Mouse (Mus musculus) left cerebral cortex, postnatal 10 days (tissue): ENCODE results near the gene Aplf. TPM values are rescaled to one million over a fixed set of nuclear protein-coding genes. Genes with fewer than 3 reads are reported as not detected.
"Not testable (repeated sequence)": the region's sequence is repeated elsewhere in the genome, so short reads cannot be mapped to it uniquely, and the experiment has no call there.

Source experiments
- DNase-seq, 2 experiments: peaks; one replicate each; pipeline ENCODE4 v3.0.0; 2021 to 2022; ENCODE audit warnings: low spot score in 2 of 2, mixed read lengths in 1 of 2; ENCODE audit errors: extremely low spot score in 1 of 2
- intact Hi-C: fragments of 180-260 bp; cut with DNase I; formaldehyde crosslinking; loops from one replicate; pipeline ENCODE4 v1.15.1; 2025
- total RNA-seq, 2 experiments: library from RNA; stranded (reverse); gene quantifications; 2 replicates each; pipeline ENCODE4 v1.2.3; 2021

Gene Aplf
- total RNA-seq, 2 experiments from 2014 or later: 10.8 to 12.8 TPM

DNA sequence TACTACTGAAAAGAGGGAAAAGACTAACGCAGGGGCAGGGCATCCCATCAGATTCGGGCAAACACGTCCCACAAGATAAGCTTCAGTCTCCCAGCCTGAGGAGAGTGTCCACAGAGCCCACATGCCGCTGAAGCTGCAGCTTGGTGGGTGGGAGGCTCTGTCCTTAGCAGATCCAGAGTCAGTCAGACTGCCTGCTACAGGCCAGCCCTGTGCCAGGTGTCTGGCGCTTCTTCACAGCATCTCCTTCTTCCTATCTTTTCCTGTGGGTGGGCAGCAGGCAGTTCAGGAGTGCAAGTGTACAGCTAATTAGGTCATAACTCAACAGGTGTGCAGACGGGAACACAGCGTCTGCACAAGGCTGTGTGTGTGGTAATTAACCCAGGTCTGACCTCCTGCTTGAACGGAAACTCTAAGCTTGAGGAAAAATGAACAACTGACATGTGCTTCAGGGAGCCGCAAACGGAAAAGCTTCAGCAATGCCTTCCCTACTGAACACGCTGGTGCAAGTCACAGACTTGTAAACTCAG, 33.8 kb downstream of the Aplf start:
- no peak for DNase-seq
- intact Hi-C loops: no loop called here

DNA sequence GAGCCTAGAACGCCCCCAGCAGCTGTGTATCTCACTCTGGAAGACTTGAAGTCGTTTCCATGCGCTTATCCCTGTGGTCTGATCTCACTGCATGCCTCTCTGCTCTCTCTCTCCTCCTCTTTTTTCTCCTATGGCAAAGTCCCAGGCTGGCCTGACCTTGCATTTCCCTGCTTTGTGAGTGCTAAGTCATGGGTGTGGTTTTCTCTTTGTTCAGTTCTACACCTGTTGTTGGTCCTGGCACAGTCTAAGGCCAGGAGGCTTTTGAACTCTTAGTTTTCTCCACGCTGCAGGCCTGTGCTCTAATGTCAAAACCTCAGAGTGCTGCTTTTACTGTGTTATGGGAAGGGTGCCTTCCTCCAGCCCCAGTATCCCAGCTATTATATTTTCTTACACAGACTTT, 39.8 kb downstream of the Aplf start:
- intact Hi-C loops: no loop called here
- DNase-seq: no peak

DNA sequence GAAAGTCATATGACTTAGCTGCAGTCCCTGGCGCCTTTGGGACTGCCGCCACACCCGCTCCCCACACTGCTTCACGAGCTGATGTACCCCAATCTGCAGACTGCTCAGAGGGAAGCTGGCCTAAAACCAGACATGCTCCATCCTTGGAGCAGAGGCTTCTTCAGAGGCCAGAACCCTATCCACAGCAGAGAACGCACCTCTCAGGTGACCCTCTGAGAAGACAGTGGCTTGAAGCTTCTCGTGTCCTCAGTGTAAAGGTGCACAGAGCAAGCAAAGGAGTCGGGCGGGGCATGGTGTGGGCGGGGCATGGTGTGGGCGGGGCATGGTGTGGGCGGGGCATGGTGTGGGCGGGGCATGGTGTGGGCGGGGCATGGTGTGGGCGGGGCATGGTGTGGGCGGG, 43.1 kb downstream of the Aplf start:
- intact Hi-C loops, DNase-seq: not testable (repeated sequence)

DNA sequence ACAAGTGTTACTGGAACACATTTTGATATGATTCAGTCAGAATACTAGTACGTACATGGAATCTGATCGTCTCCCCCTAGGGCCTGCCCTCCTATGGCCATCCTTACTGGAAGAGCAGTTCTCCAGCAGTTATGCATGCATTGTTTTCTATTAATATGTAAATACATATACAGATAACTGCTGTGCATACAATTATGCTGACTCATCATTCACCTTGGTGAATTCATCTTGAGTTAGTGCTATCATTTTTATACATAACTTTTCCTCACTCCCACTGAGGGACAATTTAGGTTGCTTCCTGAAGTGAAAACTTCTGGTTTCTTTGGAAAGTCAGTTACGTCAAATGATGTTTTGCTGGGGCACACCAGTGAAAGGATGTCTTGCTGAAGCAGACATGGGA, 48.8 kb downstream of the Aplf start:
- intact Hi-C loops: no loop called here
- no peak for DNase-seq

DNA sequence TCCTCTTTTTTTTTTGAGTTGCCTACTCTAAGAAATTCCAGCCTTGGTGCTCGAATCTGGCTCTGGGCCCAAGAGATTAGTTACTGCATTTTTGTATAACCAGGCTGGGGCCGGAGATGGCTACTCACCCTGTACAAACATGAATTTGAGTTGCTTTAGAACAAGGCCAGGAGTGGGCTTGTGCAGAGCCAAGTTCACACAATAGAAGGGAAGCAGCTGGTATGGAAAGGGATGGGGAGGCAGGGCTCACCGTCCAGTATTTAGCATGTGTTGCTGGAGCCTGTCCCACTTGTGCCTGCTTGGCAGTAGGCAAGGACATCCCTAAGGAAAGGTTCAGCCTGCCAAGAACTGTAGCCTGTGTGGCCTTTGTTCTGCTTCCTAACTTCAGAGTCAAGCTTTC, 50.7 kb downstream of the Aplf start:
- intact Hi-C loops: no loop called here
- peak; percentile 9 to 36 for DNase-seq

DNA sequence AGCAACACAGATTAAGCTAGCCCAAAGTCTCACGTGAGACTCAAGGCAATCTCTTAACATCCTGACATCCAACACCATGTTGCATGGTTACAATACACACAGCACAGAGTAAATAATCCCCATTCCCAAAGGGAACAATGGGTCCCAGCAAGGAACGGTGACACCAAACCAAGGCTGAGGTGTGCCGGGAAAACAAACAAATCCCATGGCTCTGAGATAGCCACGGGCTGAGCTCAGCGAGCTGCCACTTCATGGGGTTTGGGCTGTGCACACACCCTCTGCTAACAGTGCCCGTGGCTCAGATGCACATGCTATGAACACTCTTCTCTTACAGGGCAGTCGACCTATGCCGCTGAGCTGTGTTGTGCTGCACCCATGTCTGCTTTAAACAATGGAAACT, 54.0 kb downstream of the Aplf start:
- DNase-seq: no peak
- intact Hi-C loops: no loop called here

DNA sequence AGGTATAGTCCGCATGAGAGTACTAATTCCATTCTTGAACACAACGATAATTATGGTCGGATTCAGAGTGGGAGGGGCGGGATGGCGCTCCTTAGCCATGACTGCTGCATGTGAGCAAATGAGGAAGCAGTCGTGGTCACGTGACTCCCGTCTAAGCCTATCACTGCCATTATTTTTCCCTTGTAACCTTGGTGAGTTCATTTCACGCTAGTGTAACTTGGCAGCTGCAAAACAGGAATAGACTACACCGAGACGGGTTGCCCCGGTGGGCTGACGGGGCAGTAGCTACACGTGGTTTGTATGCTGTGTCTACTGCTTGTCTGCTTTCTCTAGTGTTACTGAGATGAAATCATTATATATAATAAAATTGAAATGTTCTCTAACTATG, 56.3 kb downstream of the Aplf start:
- no peak for DNase-seq
- intact Hi-C loops: no loop called here

DNA sequence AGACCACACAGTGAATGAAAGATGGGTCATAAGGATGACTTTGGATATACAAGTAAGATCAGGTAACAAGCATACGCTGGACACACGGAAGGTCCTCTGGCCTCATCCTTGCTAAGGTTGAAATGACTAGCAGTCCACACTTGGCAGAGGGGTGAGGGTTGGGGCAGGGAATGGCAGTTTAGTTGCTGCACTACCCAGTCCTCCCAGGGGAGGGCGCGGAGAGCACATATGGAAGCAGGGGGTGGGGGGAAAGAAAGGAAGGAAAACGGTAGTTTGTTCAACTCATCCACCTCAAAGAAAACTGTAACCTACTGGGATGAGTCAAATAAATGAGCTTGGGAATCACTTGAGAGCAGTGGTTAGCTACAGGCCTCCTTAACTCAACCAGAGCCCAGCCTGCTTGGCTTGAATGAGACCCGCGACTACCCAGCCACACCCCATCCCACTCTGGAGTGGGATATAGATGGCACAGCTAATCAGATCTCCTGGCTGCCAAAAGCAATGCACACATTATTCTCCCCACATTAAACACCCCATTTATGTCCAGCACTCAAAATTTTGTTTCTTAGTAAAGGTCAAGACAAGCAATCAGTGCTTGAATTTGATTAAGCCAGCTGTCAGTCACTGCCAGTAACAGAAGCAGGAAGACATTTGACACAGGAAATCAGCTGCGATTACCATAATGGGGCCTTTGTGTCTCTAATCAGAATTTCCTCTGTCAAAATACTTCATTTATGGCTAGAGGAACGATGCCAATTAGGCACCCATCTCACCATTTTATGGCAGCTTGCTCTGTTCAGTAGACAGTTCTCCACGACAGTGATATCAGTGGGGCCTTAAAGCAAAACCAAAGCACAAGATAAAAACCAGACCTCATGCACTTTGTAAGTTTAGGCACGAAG, 56.9 kb downstream of the Aplf start:
- intact Hi-C loops: no loop called here

DNA sequence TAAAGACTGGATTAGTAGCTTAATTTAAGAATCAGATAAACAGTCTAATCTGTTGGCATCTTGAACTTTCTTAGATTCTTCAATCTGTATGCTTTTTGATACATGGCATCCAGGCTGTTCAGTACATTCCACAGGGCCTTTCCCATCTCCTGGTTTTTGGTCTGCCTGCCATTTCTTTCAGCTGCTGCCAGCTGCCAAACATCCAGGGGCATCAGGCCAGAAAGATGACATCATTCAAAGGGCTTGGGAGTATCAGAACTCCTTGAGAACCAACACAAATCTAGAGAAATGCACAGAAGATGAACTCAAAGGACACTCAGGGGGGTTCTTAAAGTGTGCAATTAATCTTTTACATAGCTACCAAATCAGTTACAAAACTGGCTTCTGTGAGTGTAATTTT, 72.2 kb downstream of the Aplf start:
- DNase-seq: peak; percentile 45 to 59
- intact Hi-C loops: no loop called here

More for the DNA sequence above, 56.9 kb downstream of the Aplf start:
- DNase-seq: peak in 1 of 2 experiments; percentile 55

DNA sequence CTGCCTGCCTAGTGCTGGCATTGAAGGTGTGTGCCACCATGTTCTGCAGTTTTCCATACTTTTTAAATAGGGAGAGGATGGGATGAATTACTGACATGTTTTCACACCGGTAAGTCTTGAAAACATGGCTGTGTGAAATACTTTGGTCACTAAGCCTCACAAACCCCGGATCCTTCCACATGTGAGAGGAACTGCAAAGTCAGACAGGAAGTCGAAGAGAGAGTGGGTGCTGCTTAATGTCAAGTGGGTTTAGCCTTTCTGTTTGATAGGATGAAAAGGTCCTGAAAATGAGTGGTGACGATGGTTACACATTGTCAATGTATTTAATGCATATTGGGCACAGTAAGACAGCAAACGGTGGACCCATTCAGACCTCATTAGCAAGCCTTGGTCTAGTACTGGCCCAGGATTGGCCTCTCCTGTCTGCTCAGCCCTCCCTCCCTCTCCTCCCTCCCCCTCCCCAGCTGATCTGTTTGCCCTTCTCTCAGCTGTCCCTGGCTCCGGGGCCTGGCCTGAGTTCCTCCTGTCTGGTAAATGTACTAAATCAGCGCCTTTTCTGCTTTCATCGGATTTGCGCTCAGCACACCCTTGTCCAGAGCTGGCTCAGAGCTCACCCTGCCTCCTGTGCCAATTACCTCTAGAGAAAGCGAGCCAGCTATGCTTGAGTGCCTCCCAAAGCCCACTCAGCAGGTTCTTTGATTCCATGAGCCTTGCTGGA, 74.7 kb downstream of the Aplf start:
- DNase-seq: peak in 1 of 2 experiments; percentile 36
- intact Hi-C loops: no loop called here

DNA sequence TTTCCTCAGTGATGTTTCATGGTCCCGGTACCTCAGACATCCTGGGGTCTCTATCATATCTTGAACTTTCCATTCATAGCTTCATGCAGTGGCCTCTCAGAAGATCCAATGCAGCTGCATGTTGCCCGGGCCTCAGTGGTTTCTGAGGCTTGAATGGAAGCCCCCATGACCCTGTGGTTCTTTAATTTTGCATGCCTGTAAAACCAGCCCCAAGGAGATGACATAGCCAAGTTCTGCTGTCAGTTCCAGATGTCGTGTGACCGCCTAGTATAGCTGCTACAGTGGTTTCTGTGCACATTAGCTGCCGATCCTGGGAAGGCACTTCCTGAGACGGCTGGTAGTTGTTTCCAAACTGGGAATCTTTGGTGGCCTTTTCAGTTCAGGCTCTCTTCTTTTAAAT, 77.8 kb downstream of the Aplf start:
- intact Hi-C loops: no loop called here
- no peak for DNase-seq

DNA sequence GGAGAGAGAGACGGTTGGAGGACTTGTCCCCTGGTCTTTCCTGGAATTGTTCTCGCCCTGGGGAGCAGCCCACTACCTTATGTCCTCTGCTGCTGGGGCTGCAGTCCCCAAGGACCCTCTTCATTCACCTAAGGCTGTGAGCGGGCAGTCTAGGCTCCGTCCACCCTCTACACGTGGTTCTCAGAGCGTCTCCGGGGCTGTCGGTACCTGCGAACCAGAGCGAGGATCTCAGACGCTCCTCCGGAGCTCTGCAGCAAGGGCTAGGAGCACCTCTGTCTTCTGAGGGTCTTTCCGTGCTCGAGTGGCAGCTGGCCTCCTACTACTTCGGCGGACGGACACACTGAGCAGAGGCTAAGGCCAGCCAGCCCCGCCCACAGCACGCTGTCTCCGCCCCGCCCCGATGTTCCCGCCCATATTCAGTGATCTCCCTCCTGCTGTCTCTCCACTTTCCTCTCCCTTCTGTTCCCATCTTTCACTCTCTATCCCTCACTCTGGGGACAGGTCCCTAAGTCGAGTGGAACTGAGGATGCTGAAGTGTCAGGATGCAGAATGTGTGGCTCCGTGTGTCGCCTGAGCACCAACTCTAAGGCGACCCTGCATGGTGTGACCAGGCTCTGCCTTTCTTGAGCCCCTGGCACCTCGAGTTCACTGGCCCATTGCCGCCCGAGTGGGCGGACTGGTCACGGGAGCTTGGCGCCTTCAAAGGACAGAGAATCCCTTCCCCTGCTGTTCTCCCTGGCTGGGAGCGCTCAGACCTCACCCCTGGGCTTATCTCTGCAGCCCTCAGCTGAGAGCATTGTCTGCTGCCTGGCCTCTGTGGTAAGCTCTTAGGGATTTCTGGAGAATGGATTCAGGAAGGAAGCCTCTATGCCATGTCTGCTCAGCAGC, 81.4 kb downstream of the Aplf start, which contains the start of gene Prokr1:
Gene Prokr1, minus strand, starts transcription at position 350 of the 888 bp plus-strand sequence.
- intact Hi-C loops: no loop called here
- peak in 1 of 2 experiments; percentile 53 for DNase-seq

DNA sequence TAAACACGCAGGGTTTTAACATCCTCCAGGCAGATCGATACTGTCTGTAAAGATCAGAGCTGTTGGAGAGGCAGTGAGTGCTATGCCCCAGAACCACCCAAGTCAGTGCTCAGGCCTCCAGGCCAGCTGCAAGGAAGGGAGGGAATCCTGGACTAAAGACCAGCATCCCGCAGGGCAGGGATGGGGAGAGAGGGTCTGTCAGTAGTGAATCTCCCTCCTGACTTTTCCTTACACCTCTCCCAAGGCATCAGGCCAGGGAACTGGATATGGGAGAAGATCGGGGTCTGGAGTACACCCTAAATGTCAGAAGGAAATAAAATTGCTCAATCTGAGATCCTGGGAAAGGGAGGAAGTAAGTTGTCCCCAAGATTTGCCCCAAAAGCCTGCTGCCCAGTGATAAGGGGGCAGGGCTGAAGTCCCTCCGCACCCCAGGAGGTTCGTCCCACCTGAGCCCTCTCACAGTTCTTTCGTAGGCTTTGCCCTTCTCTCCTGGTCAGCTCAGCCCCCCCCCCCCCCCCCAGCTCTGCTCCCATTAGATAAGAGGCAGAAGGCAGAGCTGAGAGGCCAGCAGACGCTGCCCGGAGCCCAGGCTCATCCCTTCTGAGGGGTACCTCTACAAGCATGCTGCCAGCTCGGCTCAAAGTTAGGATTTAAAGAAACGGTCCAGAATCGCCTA, 82.1 kb downstream of the Aplf start:
- intact Hi-C loops: no loop called here
- no peak for DNase-seq

DNA sequence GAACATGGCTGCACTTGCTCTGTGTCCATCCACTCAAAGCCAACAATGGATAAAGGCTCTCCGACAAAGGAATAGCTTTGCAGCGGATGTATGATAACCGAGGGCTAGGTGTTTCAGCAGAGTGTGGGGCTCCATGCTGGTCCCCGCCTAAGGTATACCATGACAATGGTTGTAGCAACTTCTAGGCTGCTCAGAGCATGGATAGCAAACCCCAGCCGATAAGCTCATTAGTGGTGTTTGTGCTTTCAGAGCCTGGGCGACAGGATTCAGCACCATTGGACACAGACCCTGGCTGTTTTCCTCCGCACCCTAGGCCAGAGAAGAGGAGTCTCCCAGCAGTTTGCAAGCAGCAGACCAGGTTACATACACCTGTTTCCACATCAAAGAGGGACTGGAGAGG, 88.0 kb downstream of the Aplf start:
- DNase-seq: no peak

DNA sequence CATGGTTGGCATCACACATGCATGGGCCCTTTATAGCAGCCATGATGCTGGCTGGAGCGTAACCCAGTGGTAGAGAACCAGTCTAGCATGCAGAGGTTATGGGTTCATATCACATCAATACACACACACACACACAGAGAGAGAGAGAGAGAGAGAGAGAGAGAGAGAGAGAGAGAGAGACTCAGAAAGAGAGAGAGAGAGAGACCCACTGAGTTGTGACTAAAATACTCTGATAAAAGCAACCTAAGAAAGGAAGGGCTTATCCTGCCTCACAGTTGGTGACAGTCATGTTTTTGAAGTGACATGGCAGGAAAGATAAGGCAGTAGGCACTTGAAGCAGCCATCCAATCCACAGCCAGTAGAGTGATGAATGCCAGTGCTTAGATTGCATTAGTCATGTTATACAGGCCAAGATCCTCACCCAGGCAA, 88.8 kb downstream of the Aplf start:
- intact Hi-C loops: no loop called here
- DNase-seq: no peak

More for the DNA sequence above, 88.0 kb downstream of the Aplf start:
- intact Hi-C loops: no loop called here

DNA sequence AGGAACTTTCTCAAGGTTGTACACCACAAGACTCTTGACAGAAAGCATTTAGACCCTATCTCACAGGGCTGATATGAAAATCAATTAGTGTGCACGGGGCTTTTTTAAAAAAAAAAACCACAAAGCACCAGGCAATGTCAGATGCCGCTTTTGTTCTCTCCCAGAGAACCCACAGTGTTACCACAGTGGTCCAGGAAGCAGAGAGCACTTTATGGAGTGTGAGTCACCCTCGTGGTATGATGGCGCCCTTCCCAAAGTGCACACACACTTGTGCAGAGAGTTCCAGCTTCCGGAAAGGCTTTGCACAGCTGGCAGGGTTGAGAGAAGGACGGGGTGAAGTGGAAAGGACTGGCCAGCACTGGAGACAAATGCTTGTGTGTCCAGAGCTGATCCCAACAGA, 89.5 kb downstream of the Aplf start:
- intact Hi-C loops: no loop called here
- DNase-seq: peak in 1 of 2 experiments; percentile 32

DNA sequence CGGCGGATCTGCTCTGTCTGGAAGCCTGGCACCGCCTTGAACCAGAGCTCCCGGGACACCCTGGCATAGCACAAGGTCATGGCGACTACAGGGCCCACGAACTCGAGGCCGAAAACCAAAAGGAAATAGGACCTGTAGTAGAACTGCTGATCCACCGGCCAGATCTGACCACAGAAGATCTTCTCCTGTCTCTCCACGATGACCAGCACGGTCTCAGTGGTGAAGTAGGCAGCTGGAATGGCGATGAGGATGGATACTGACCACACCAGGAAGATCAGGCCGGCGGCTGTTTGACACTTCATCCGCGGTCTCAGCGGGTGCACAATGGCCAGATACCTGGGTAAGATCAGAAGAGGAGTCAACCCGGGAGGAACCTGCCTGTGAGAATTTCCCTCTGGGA, 90.4 kb downstream of the Aplf start:
- intact Hi-C loops: no loop called here

DNA sequence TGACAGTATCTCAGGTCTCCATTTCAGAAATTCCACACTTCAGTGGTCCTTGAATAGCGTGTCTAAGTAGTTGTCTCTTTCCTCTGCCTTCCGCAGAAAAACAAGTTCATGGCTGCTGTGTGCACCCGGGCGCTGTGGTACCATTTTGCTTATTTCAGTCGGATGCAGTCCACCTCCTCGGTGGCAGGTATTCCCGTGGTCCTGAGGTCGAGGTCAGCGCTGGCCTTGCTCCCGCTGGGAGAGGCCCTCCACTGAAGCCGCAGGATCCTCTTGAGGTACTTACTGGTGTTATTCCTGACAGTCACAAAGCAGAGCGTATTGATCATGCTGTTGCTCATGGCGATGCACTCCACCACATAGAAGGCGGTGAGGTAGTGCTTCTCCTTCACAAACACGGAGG, 90.9 kb downstream of the Aplf start:
- DNase-seq: no peak
- intact Hi-C loops: no loop called here

More for the DNA sequence above, 90.4 kb downstream of the Aplf start:
- DNase-seq: no peak
